Mouse (Mus musculus): ENCODE results near the gene Hcrt. TPM values are rescaled to one million over a fixed set of nuclear protein-coding genes. Genes with fewer than 3 reads are reported as not detected.

The Hcrt gene
- polyA plus RNA-seq, 1 experiment from 2014 or later, result not detected

- H3K4me1 ChIP-seq, result peaks cover 9% of the 10 kb centered on the region
- no peaks in the 10 kb centered on the region for H3K27me3 ChIP-seq
- H3K9ac ChIP-seq, result no peak overlapping the region
- no peaks in the 10 kb centered on the region for H3K9me3 ChIP-seq (replicated peaks)
- WGBS, result 86% methylated on average over 5 of the region's 5 CpGs
- H3K27ac ChIP-seq (replicated peaks), result no peak overlapping the region
- H3K36me3 ChIP-seq, result 0 out of 2 replicates have a peak, but pooled peaks cover 4% of the 10 kb centered on the region
- H3K4me3 ChIP-seq (replicated peaks), result no peak overlapping the region
- no peak for ATAC-seq (ENCODE audit: insufficient number of reproducible peaks, low FRiP score, low TSS enrichment, low read depth)
- no peak overlapping the region for H3K4me2 ChIP-seq (replicated peaks)
Measured at GRCm38 (mm10) chr11:100767871-100768270, 5.1 kb upstream of the Hcrt start.

GRCm38 (mm10) chr11:100766726-100767125, 4.0 kb upstream of the Hcrt start:
- Histone ChIP-seq H3K9ac (no peak overlapping the region), H3K4me1 (peaks cover 13% of the 10 kb centered on the region), H3K36me3 (0 out of 2 replicates have a peak, but pooled peaks cover 4% of the 10 kb centered on the region), H3K27me3 (peaks cover 9% of the 10 kb centered on the region; the same call in 1 of the 2 replicates), H3K9me3 (replicated peaks) (no peaks in the 10 kb centered on the region), H3K27ac (replicated peaks) (no peak overlapping the region), H3K4me3 (replicated peaks) (no peak overlapping the region), H3K4me2 (replicated peaks) (no peak overlapping the region)
- ATAC-seq (ENCODE audit: insufficient number of reproducible peaks, low FRiP score, low TSS enrichment, low read depth), result no peak
- 86% methylated on average over 9 of the region's 9 CpGs for WGBS

- Histone ChIP-seq H3K27me3 (peaks cover 36% of the 10 kb centered on the region), H3K9ac (peak overlapping the region; percentile 1; the same call in 1 of the 2 replicates)
- WGBS, result under 1% methylated on average over 27 of the region's 27 CpGs
Measured at GRCm38 (mm10) chr11:100761547-100762045, 1.1 kb downstream of the Hcrt start.

GRCm38 (mm10) chr11:100759611-100760233, 3.0 kb downstream of the Hcrt start, which contains the start of gene Kcnh4:
Kcnh4 (minus strand) TSS chr11:100759942.
- no peaks in the 10 kb centered on the region for H3K36me3 ChIP-seq
- peak within 1 kb of the TSS; percentile 52 for H3K4me2 ChIP-seq (replicated peaks)
- H3K9me3 ChIP-seq (replicated peaks), result no peaks in the 10 kb centered on the region
- H3K27ac ChIP-seq (replicated peaks), result no peak within 1 kb of the TSS
- no peak for ATAC-seq (ENCODE audit: insufficient number of reproducible peaks, low FRiP score, low TSS enrichment, low read depth)
- peaks cover 22% of the 10 kb centered on the region for H3K4me1 ChIP-seq
- WGBS, result 1% methylated on average over 47 of the region's 51 CpGs
- peak within 1 kb of the TSS; percentile 31 for H3K4me3 ChIP-seq (replicated peaks)
- H3K9ac ChIP-seq, result no peak within 1 kb of the TSS
- peaks cover 41% of the 10 kb centered on the region for H3K27me3 ChIP-seq

More at GRCm38 (mm10) chr11:100761547-100762045, 1.1 kb downstream of the Hcrt start:
- H3K4me1 ChIP-seq, result peaks cover 22% of the 10 kb centered on the region
- no peak overlapping the region for H3K27ac ChIP-seq (replicated peaks)
- no peaks in the 10 kb centered on the region for H3K9me3 ChIP-seq (replicated peaks)
- no peak for ATAC-seq (ENCODE audit: insufficient number of reproducible peaks, low FRiP score, low TSS enrichment, low read depth)
- H3K36me3 ChIP-seq, result 0 out of 2 replicates have a peak, but pooled peaks cover 4% of the 10 kb centered on the region
- H3K4me3 ChIP-seq (replicated peaks), result peak overlapping the region; percentile 44
- H3K4me2 ChIP-seq (replicated peaks), result peak overlapping the region; percentile 68

GRCm38 (mm10) chr11:100758707-100759610, 3.8 kb downstream of the Hcrt start:
- Histone ChIP-seq H3K36me3 (no peaks in the 10 kb centered on the region), H3K4me1 (peaks cover 22% of the 10 kb centered on the region), H3K4me2 (replicated peaks) (peak overlapping the region; percentile 52), H3K27me3 (peaks cover 41% of the 10 kb centered on the region), H3K4me3 (replicated peaks) (peak overlapping the region; percentile 31), H3K27ac (replicated peaks) (no peak overlapping the region), H3K9me3 (replicated peaks) (no peaks in the 10 kb centered on the region), H3K9ac (no peak overlapping the region)
- under 1% methylated on average over 35 of the region's 35 CpGs for WGBS
- no peak for ATAC-seq (ENCODE audit: insufficient number of reproducible peaks, low FRiP score, low TSS enrichment, low read depth)

- H3K27ac ChIP-seq (replicated peaks), result no peak overlapping the region
- no peak overlapping the region for H3K4me2 ChIP-seq (replicated peaks)
- 87% methylated on average over 12 of the region's 12 CpGs for WGBS
- no peak overlapping the region for H3K4me3 ChIP-seq (replicated peaks)
- no peaks in the 10 kb centered on the region for H3K9me3 ChIP-seq (replicated peaks)
- H3K27me3 ChIP-seq, result peaks cover 41% of the 10 kb centered on the region
- no peak overlapping the region for H3K9ac ChIP-seq
- ATAC-seq (ENCODE audit: insufficient number of reproducible peaks, low FRiP score, low TSS enrichment, low read depth), result no peak
- peaks cover 22% of the 10 kb centered on the region for H3K4me1 ChIP-seq
- H3K36me3 ChIP-seq, result no peaks in the 10 kb centered on the region
Measured at GRCm38 (mm10) chr11:100757566-100757965, 5.2 kb downstream of the Hcrt start.

GRCm38 (mm10) chr11:100756476-100756875, 6.3 kb downstream of the Hcrt start:
- no peaks in the 10 kb centered on the region for H3K36me3 ChIP-seq
- 68% methylated on average over 6 of the region's 6 CpGs for WGBS
- no peak overlapping the region for H3K9ac ChIP-seq
- ATAC-seq (ENCODE audit: insufficient number of reproducible peaks, low FRiP score, low TSS enrichment, low read depth), result no peak
- H3K9me3 ChIP-seq (replicated peaks), result no peaks in the 10 kb centered on the region
- H3K4me2 ChIP-seq (replicated peaks), result no peak overlapping the region
- H3K4me1 ChIP-seq, result peaks cover 16% of the 10 kb centered on the region
- H3K4me3 ChIP-seq (replicated peaks), result no peak overlapping the region
- peaks cover 32% of the 10 kb centered on the region for H3K27me3 ChIP-seq
- no peak overlapping the region for H3K27ac ChIP-seq (replicated peaks)

GRCm38 (mm10) chr11:100754693-100755057, 8.1 kb downstream of the Hcrt start:
- H3K27me3 ChIP-seq, result peaks cover 18% of the 10 kb centered on the region
- 93% methylated on average over 3 of the region's 3 CpGs for WGBS

GRCm38 (mm10) chr11:100754021-100754692, 8.6 kb downstream of the Hcrt start:
- no peak overlapping the region for H3K4me3 ChIP-seq (replicated peaks)
- no peaks in the 10 kb centered on the region for H3K36me3 ChIP-seq
- no peak overlapping the region for H3K4me2 ChIP-seq (replicated peaks)
- peaks cover 13% of the 10 kb centered on the region for H3K27me3 ChIP-seq
- ATAC-seq (ENCODE audit: insufficient number of reproducible peaks, low FRiP score, low TSS enrichment, low read depth), result no peak
- peaks cover 3% of the 10 kb centered on the region; the same call in 1 of the 2 replicates for H3K4me1 ChIP-seq
- no peaks in the 10 kb centered on the region for H3K9me3 ChIP-seq (replicated peaks)
- 76% methylated on average over 12 of the region's 12 CpGs for WGBS
- H3K27ac ChIP-seq (replicated peaks), result no peak overlapping the region
- no peak overlapping the region for H3K9ac ChIP-seq

More at GRCm38 (mm10) chr11:100754693-100755057, 8.1 kb downstream of the Hcrt start:
- Histone ChIP-seq H3K4me3 (replicated peaks) (no peak overlapping the region), H3K36me3 (no peaks in the 10 kb centered on the region), H3K9me3 (replicated peaks) (no peaks in the 10 kb centered on the region), H3K9ac (no peak overlapping the region), H3K4me2 (replicated peaks) (no peak overlapping the region), H3K27ac (replicated peaks) (no peak overlapping the region), H3K4me1 (peaks cover 8% of the 10 kb centered on the region)
- ATAC-seq (ENCODE audit: insufficient number of reproducible peaks, low FRiP score, low TSS enrichment, low read depth), result no peak

GRCm38 (mm10) chr11:100752294-100752693, 10.4 kb downstream of the Hcrt start:
- Histone ChIP-seq H3K36me3 (no peaks in the 10 kb centered on the region), H3K9me3 (replicated peaks) (no peaks in the 10 kb centered on the region), H3K27me3 (0 out of 2 replicates have a peak, but pooled peaks cover 7% of the 10 kb centered on the region), H3K4me2 (replicated peaks) (no peak overlapping the region), H3K9ac (no peak overlapping the region), H3K4me3 (replicated peaks) (no peak overlapping the region), H3K27ac (replicated peaks) (no peak overlapping the region), H3K4me1 (no peaks in the 10 kb centered on the region)
- WGBS, result 46% methylated on average over 10 of the region's 10 CpGs
- ATAC-seq (ENCODE audit: insufficient number of reproducible peaks, low FRiP score, low TSS enrichment, low read depth), result no peak

GRCm38 (mm10) chr11:100750127-100750526, 12.6 kb downstream of the Hcrt start:
- no peak for ATAC-seq (ENCODE audit: insufficient number of reproducible peaks, low FRiP score, low TSS enrichment, low read depth)
- 89% methylated on average over 16 of the region's 16 CpGs for WGBS
- H3K4me3 ChIP-seq (replicated peaks), result no peak overlapping the region
- 0 out of 2 replicates have a peak, but pooled peaks cover 4% of the 10 kb centered on the region for H3K27me3 ChIP-seq
- no peaks in the 10 kb centered on the region for H3K9me3 ChIP-seq (replicated peaks)
- no peaks in the 10 kb centered on the region for H3K36me3 ChIP-seq
- H3K27ac ChIP-seq (replicated peaks), result no peak overlapping the region
- no peak overlapping the region for H3K9ac ChIP-seq
- H3K4me1 ChIP-seq, result no peaks in the 10 kb centered on the region
- H3K4me2 ChIP-seq (replicated peaks), result no peak overlapping the region
